Comparison of ENCODE assay signal across 15 mouse cellular contexts in genomic region chr9:43874332-43874731, GRCm38 (mm10).
"Had no signal": no experiment of that assay in that cellular context is flagged by ENCODE, and none has a peak within 500 bp of the region (broad histone marks: within the 10 kb centered on the region; RNA-seq: fewer than 3 reads in every experiment).

No protein-coding gene starts in this region.

- DNase-seq: kidney, adult 11 months; kidney, postnatal 10 days; kidney, postnatal 4 days; lung, postnatal 4 days; midbrain, embryonic 14.5 days; retina, postnatal 1 day; right cerebral cortex, postnatal 4 days; spleen, adult 18-20 months; thymus, adult 18-20 months; thymus, postnatal 14 days had no signal

- H3K27ac ChIP-seq: layer of hippocampus, adult 2 months; limb, embryonic 15.5 days; liver, embryonic 12.5 days; midbrain, embryonic 10.5 days; neural tube, embryonic 13.5 days had no signal

- H3K36me3 ChIP-seq: limb, embryonic 15.5 days; liver, embryonic 12.5 days; midbrain, embryonic 10.5 days; neural tube, embryonic 13.5 days had no signal

- H3K9me3 ChIP-seq: limb, embryonic 15.5 days; liver, embryonic 12.5 days; midbrain, embryonic 10.5 days; neural tube, embryonic 13.5 days had no signal

- H3K4me1 ChIP-seq: liver, embryonic 12.5 days had no signal

- H3K4me3 ChIP-seq: layer of hippocampus, adult 2 months; limb, embryonic 15.5 days; liver, embryonic 12.5 days; midbrain, embryonic 10.5 days; neural tube, embryonic 13.5 days had no signal

- H3K9ac ChIP-seq: limb, embryonic 15.5 days; liver, embryonic 12.5 days; neural tube, embryonic 13.5 days had no signal

- H3K4me2 ChIP-seq: limb, embryonic 15.5 days; liver, embryonic 12.5 days; neural tube, embryonic 13.5 days had no signal

- ATAC-seq: liver, embryonic 12.5 days had no signal
